Mouse (Mus musculus) small intestine, adult 2 months (tissue): ENCODE measurements around the gene Gm45140.

ENCODE experiments used
- CTCF ChIP-seq: fragments of 200-500 bp; IDR thresholded peaks from 2 replicates; pipeline ENCODE4 v1.5.1; 2012; ENCODE audit warnings: low read depth, mild to moderate bottlenecking, control low read depth, inconsistent platforms, low read length, moderate library complexity, mixed read lengths; ENCODE audit not compliant: insufficient replicate concordance, insufficient read length; ENCODE audit errors: extremely low read depth
- POLR2A ChIP-seq: fragments of 200-500 bp; IDR thresholded peaks from 2 replicates; pipeline ENCODE4 v1.6.1; 2012; ENCODE audit warnings: low read depth, mild to moderate bottlenecking, control low read depth, inconsistent platforms, low read length, moderate library complexity

DNA sequence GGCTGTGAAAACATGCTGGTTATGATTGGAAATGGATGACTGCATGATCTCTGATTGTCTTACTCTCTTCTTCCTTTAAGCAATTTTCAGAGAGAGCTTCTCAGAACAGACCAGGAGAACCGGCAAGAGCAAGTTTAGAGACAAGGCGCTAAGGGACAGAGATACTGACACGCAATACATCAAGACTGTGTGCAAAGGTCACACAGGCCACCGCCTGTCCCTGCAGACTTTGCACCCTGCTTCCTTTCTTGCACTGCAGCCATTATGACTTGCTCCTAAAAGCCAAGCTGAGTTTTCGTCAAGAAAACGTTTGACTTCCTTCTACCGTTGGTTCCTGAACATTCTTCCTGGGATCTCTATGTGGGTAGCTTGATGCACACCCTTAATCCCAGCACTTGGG lies 40.0 kb upstream of the Gm45140 start:
- TF ChIP-seq POLR2A = no peak
- TF ChIP-seq CTCF = no peak
